Mouse (Mus musculus) liver, adult 2 months (tissue): ENCODE measurements around the gene Gpld1.

Source experiments
- CTCF ChIP-seq: fragments of 200-500 bp; IDR thresholded peaks from 2 replicates; pipeline ENCODE4 v1.5.1; 2011; ENCODE audit warnings: low read depth, low read length, control low read depth
- POLR2A ChIP-seq: fragments of 200-500 bp; IDR thresholded peaks from 2 replicates; pipeline ENCODE4 v1.6.1; 2011; ENCODE audit warnings: low read length, control low read depth; ENCODE audit not compliant: insufficient read depth; ENCODE audit errors: extremely low read depth

DNA sequence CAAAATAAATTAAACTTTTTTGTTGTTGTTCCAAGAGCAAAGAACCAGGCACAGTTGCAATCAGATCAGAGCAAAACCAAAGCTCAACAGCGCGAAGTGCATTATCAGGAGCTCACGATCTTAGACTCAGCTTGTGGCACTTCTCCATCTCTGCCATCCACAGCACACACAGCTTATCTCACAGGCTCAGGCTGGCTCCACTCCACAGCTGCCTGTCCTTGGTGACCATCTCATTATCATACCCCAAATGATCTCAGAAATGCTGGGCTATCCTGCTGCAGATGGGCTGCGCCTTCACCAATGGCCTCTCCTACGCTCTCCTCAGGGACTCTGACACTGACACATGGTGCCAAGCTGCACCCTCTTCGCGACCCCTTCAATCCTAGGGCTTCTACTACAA, 9.8 kb upstream of the Gpld1 start:
- no peak for TF ChIP-seq CTCF
- no peak for TF ChIP-seq POLR2A
